Mouse (Mus musculus): Measurements from ENCODE around the gene Sh2d1a. TPM values are rescaled to one million over a fixed set of nuclear protein-coding genes. Genes with fewer than 3 reads are reported as not detected.

Sh2d1a gene
- polyA plus RNA-seq (2014; fragmentation: Illumina TruSeq; extraction: RNeasy Lipid Tissue Mini Kit (QIAGEN cat#74804); ENCODE audit: low read depth, low replicate concordance) = not detected

GRCm38 (mm10) chrX:42502291-42503043 is at the start of gene Sh2d1a:
Sh2d1a (plus strand) TSS chrX:42502453.

GRCm38 (mm10) chrX:42489446-42489845 is 12.8 kb upstream of the Sh2d1a start, which contains the start of gene Tex13c2:
Tex13c2 (plus strand) TSS chrX:42489691.

Other genes starting within 250 kb of the Sh2d1a start
- not detected for gene Tex13c2, start 12.8 kb upstream of the Sh2d1a start, polyA plus RNA-seq (2014; fragmentation: Illumina TruSeq; extraction: RNeasy Lipid Tissue Mini Kit (QIAGEN cat#74804); ENCODE audit: low read depth, low replicate concordance)

Data from heart, adult 10 weeks (tissue).